Comparison of ENCODE assay signal across 31 mouse cellular contexts in genomic region chr3:68813461-68813860, GRCm38 (mm10). TPM values are rescaled to one million over a fixed set of nuclear protein-coding genes. Genes with fewer than 3 reads are reported as not detected.
"Had no signal": no experiment of that assay in that cellular context is flagged by ENCODE, and none has a peak within 500 bp of the region (broad histone marks: within the 10 kb centered on the region; RNA-seq: fewer than 3 reads in every experiment).

No protein-coding gene starts in this region.

- H3K4me1 ChIP-seq: limb, embryonic 10.5 days; limb, embryonic 12.5 days; limb, embryonic 13.5 days; limb, embryonic 15.5 days; liver, embryonic 12.5 days; liver, embryonic 13.5 days; liver, embryonic 15.5 days; lung, embryonic 15.5 days; midbrain, embryonic 10.5 days; midbrain, embryonic 12.5 days; midbrain, embryonic 13.5 days; midbrain, embryonic 15.5 days; neural tube, embryonic 12.5 days had no signal

- H3K9me3 ChIP-seq: limb, embryonic 10.5 days; limb, embryonic 12.5 days; limb, embryonic 13.5 days; limb, embryonic 15.5 days; liver, embryonic 12.5 days; liver, embryonic 13.5 days; liver, embryonic 15.5 days; lung, embryonic 15.5 days; midbrain, embryonic 10.5 days; midbrain, embryonic 12.5 days; midbrain, embryonic 13.5 days; midbrain, embryonic 15.5 days; neural tube, embryonic 12.5 days had no signal

- H3K36me3 ChIP-seq: limb, embryonic 10.5 days; limb, embryonic 12.5 days; limb, embryonic 13.5 days; limb, embryonic 15.5 days; liver, embryonic 12.5 days; liver, embryonic 13.5 days; liver, embryonic 15.5 days; lung, embryonic 15.5 days; midbrain, embryonic 10.5 days; midbrain, embryonic 12.5 days; midbrain, embryonic 13.5 days; midbrain, embryonic 15.5 days; neural tube, embryonic 12.5 days had no signal

- H3K27me3 ChIP-seq: limb, embryonic 12.5 days; limb, embryonic 13.5 days; limb, embryonic 15.5 days; liver, embryonic 12.5 days; liver, embryonic 13.5 days; liver, embryonic 15.5 days; lung, embryonic 15.5 days; midbrain, embryonic 12.5 days; midbrain, embryonic 13.5 days; midbrain, embryonic 15.5 days; neural tube, embryonic 12.5 days had no signal

- DNase-seq: left cerebral cortex, postnatal 4 days; liver; liver, embryonic 13.5 days; liver, postnatal 0 days; lung, adult 18-20 months; lung, adult 2 months; lung, embryonic 14.5 days; lung, postnatal 10 days; lung, postnatal 14 days; lung, postnatal 36 days; lung, postnatal 4 days; midbrain, embryonic 14.5 days had no signal

- H3K27ac ChIP-seq: limb, embryonic 10.5 days; limb, embryonic 12.5 days; limb, embryonic 13.5 days; limb, embryonic 15.5 days; liver, embryonic 12.5 days; liver, embryonic 13.5 days; liver, embryonic 14.5 days; liver, embryonic 15.5 days; lung, embryonic 15.5 days; macrophage; midbrain, embryonic 10.5 days; midbrain, embryonic 12.5 days; midbrain, embryonic 13.5 days; midbrain, embryonic 15.5 days; neural tube, embryonic 12.5 days had no signal

- H3K4me3 ChIP-seq: limb, embryonic 10.5 days; limb, embryonic 12.5 days; limb, embryonic 13.5 days; limb, embryonic 15.5 days; liver, embryonic 12.5 days; liver, embryonic 13.5 days; liver, embryonic 15.5 days; lung, embryonic 15.5 days; megakaryocyte, embryonic 14.5 days; midbrain, embryonic 10.5 days; midbrain, embryonic 12.5 days; midbrain, embryonic 13.5 days; midbrain, embryonic 15.5 days; myocyte; neural tube, embryonic 12.5 days had no signal

RNA-seq across cellular contexts. Expression of gene 1110032F04Rik, which starts 55.9 kb away (rescaled TPM):
- total RNA-seq: liver, adult 2 months; megakaryocyte progenitor cell, adult 5-6 weeks; monocyte, adult 5-6 weeks had no signal
- polyA plus RNA-seq: liver, adult 2 months; macrophage; myocyte had no signal
